ENCODE assay signal across 8 mouse cellular contexts in genomic region chr9:70202753-70203152, GRCm38 (mm10). TPM values are rescaled to one million over a fixed set of nuclear protein-coding genes. Genes with fewer than 3 reads are reported as not detected.
DNase-seq lines count a peak whose midpoint lies in the region; ATAC-seq and TF ChIP-seq lines count a peak whose summit lies in the region.

No protein-coding gene starts in this region.

- no peaks in the 10 kb centered on the region for H3K9me3 ChIP-seq in liver, embryonic 13.5 days (replicated peaks)
- no peaks in the 10 kb centered on the region for H3K9me3 ChIP-seq in hindbrain, embryonic 12.5 days (replicated peaks)

- no peak overlapping the region for H3K9ac ChIP-seq in heart, adult 2 months (ENCODE audit: low read depth, low read length)
- no peak overlapping the region for H3K9ac ChIP-seq in liver, embryonic 13.5 days
- H3K9ac ChIP-seq in hindbrain, embryonic 12.5 days, result no peak overlapping the region

- H3K27ac ChIP-seq in heart, adult 2 months, result no peak overlapping the region
- H3K27ac ChIP-seq in testis, adult 2 months (ENCODE audit: control insufficient read depth, insufficient read depth, low read depth, low read length), result no peak overlapping the region
- H3K27ac ChIP-seq in liver, embryonic 13.5 days, result no peak overlapping the region
- no peak overlapping the region for H3K27ac ChIP-seq in hindbrain, embryonic 12.5 days

- H3K36me3 ChIP-seq in heart, adult 2 months (ENCODE audit: control insufficient read depth, insufficient read depth, low read length), result no peaks in the 10 kb centered on the region
- no peaks in the 10 kb centered on the region for H3K36me3 ChIP-seq in testis, adult 2 months (ENCODE audit: control insufficient read depth, insufficient read depth, low read length)
- no peaks in the 10 kb centered on the region for H3K36me3 ChIP-seq in liver, embryonic 13.5 days
- no peaks in the 10 kb centered on the region for H3K36me3 ChIP-seq in hindbrain, embryonic 12.5 days

- no peak overlapping the region for H3K4me3 ChIP-seq in heart, adult 2 months
- H3K4me3 ChIP-seq in testis, adult 2 months (ENCODE audit: control insufficient read depth, low read depth, low read length), result no peak overlapping the region
- H3K4me3 ChIP-seq in liver, embryonic 13.5 days (replicated peaks), result no peak overlapping the region
- no peak overlapping the region for H3K4me3 ChIP-seq in hindbrain, embryonic 12.5 days

- WGBS in heart, adult 2 months, result 61% methylated on average over 5 of the region's 5 CpGs
- 45% methylated on average over 5 of the region's 5 CpGs for WGBS in liver, embryonic 13.5 days (ENCODE audit: insufficient replicate concordance)
- WGBS in hindbrain, embryonic 12.5 days, result 61% methylated on average over 5 of the region's 5 CpGs

- no peak for TF ChIP-seq POLR2A in heart, adult 2 months (IDR thresholded peaks at IDR 0.05; ENCODE audit: insufficient read depth, low read depth, low read length)
- TF ChIP-seq POLR2A in testis, adult 2 months (IDR thresholded peaks at IDR 0.05; ENCODE audit: control insufficient read depth, low read depth, low read length), result no peak

- TF ChIP-seq EP300 in heart, adult 2 months (IDR thresholded peaks at IDR 0.05; ENCODE audit: insufficient read depth, low read depth, low read length), result no peak

- H3K27me3 ChIP-seq in heart, adult 2 months (ENCODE audit: control insufficient read depth, insufficient read depth, low read length), result no peaks in the 10 kb centered on the region
- H3K27me3 ChIP-seq in testis, adult 2 months (ENCODE audit: control insufficient read depth, insufficient read depth, low read length), result no peaks in the 10 kb centered on the region
- H3K27me3 ChIP-seq in liver, embryonic 13.5 days, result peaks cover 26% of the 10 kb centered on the region
- H3K27me3 ChIP-seq in hindbrain, embryonic 12.5 days, result 0 out of 2 replicates have a peak, but pooled peaks cover 6% of the 10 kb centered on the region

- peak; percentile 39 to 70 for DNase-seq in heart, adult 2 months
- no peak for DNase-seq in heart, postnatal 25 days (ENCODE audit: low spot score)
- no peak for DNase-seq in testis, postnatal 14 days (ENCODE audit: low spot score)
- DNase-seq in embryo, embryonic 11 days, result peak; percentile 53
- DNase-seq in liver, embryonic 13.5 days, result peak; percentile 17
- DNase-seq in spleen, postnatal 36 days (ENCODE audit: low spot score in 2 of 2), result peak; percentile 39 to 59

- intact Hi-C loops in heart, adult 2 months (cut with DNase I), result loop anchor here (2.0 kb wide), 1 partner anchor 190 kb away; no protein-coding TSS in a partner anchor
- intact Hi-C loops in heart, postnatal 25 days (cut with DNase I), result loop anchor here (2.0 to 5.0 kb wide), 2 partner anchors 120 to 190 kb away; no protein-coding TSS in a partner anchor

- H3K4me1 ChIP-seq in heart, adult 2 months (ENCODE audit: control insufficient read depth, insufficient read depth, low read length), result no peaks in the 10 kb centered on the region
- H3K4me1 ChIP-seq in testis, adult 2 months (ENCODE audit: control insufficient read depth, insufficient read depth, low read length), result peaks cover under 1% of the 10 kb centered on the region
- no peaks in the 10 kb centered on the region for H3K4me1 ChIP-seq in liver, embryonic 13.5 days (replicated peaks)
- H3K4me1 ChIP-seq in hindbrain, embryonic 12.5 days, result peaks cover 3% of the 10 kb centered on the region

- H3K4me2 ChIP-seq in liver, embryonic 13.5 days, result no peak overlapping the region
- no peak overlapping the region for H3K4me2 ChIP-seq in hindbrain, embryonic 12.5 days (replicated peaks)

- H3K79me2 ChIP-seq in heart, adult 2 months (replicated peaks; ENCODE audit: control insufficient read depth, insufficient read depth, low read length), result no peaks in the 10 kb centered on the region

- ATAC-seq in liver, embryonic 13.5 days (ENCODE audit: low read depth), result no peak
- no peak for ATAC-seq in hindbrain, embryonic 12.5 days (ENCODE audit: low FRiP score)

- peak; percentile 82 for TF ChIP-seq CTCF in heart, adult 2 months (IDR thresholded peaks at IDR 0.05)
- TF ChIP-seq CTCF in testis, adult 2 months (IDR thresholded peaks at IDR 0.05; ENCODE audit: control insufficient read depth, insufficient read depth, insufficient replicate concordance, low read depth, low read length), result peak; percentile 73; the same call in 1 of the 2 replicates

RNA-seq across cellular contexts. Expression of gene Myo1e, which starts 4.4 kb away (rescaled TPM):
- 10 to 100 TPM in 1 of 2 experiments, 1 to 10 TPM in 1; 8.5 to 11.3 TPM for total RNA-seq in heart, adult 2 months (2021)
- 3.9 and 5.8 TPM in 2 replicates for polyA plus RNA-seq in heart, adult 2 months (2012; rRNA removed)
- 10 to 100 TPM; 10.6 to 12.2 TPM for total RNA-seq in heart, postnatal 25 days (2021)
- 2.3 and 2.6 TPM in 2 replicates for polyA plus RNA-seq in testis, adult 2 months (2012; rRNA removed)
- polyA plus RNA-seq in liver, embryonic 13.5 days (2015; fragmentation: Nextera tagmentation; extraction: Ambion mirVana), result 2.2 and 3.2 TPM in 2 replicates
- 16.2 and 17.9 TPM in 2 replicates for polyA plus RNA-seq in hindbrain, embryonic 12.5 days (2016; fragmentation: Nextera tagmentation; extraction: Ambion mirVana)

Comparison
In these comparisons a context has a peak if more than half of its experiments do, and no peak if none do; other contexts are left out.
1. DNase-seq: peak in heart, adult 2 months (2 of 2), embryo, embryonic 11 days (single experiment), liver, embryonic 13.5 days (single experiment) and spleen, postnatal 36 days (2 of 2); none in heart, postnatal 25 days (single experiment) and testis, postnatal 14 days (single experiment).